Mouse (Mus musculus) kidney, adult 11 months (tissue): Measurements from ENCODE around the gene Glb1l.

Source experiments
- DNase-seq: peaks from one replicate; pipeline ENCODE4 v3.0.0; 2022

Gene Glb1l

DNA sequence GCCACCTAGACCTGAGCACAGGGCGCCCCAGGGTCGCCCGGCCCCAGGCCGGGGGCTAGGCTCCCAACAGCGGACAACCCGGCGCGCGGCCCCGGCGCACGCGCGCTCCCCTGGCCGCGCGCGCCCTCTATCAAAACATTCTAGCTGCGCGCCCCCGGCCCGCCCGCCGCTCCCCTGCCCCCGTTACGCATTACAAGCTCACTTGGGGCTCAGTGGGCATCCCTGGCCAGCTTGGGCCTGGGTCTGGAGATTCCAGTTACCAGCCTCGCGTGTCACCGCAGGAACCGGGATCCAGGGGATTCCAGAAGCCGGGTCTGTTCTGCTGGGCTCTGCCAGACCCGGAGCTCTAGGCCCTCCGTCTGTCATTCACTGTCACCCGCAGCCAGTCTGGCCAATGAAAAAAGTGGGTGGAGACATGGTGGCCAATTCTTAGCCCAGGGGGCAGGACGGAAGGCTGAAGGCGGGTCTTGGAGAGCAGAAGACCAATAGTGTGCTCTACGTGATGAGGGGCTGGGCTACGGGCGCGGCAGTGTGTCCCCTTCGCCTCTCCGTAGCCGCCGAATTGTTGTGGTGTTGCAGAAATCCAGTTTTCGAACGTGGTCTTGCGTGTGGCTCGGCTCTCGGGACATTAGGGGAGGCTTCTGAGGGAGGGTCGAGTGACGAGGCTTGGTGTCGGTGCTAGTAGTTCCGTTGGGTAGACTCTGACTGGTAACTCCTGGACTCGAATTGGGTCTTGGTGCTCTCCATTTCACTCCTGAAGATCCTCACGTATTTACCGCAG, 18.8 kb downstream of the Glb1l start, which contains the start of the genes Ankzf1 and Atg9a:
Ankzf1 (plus strand) TSS at position 530 of the 781 bp plus-strand sequence.
Atg9a (minus strand) TSS at position 575 of the 781 bp plus-strand sequence.
- DNase-seq: peak; percentile 99

GRCm38 (mm10) chr1:75191258-75191621, 19.4 kb downstream of the Glb1l start:
- no peak for DNase-seq

DNA sequence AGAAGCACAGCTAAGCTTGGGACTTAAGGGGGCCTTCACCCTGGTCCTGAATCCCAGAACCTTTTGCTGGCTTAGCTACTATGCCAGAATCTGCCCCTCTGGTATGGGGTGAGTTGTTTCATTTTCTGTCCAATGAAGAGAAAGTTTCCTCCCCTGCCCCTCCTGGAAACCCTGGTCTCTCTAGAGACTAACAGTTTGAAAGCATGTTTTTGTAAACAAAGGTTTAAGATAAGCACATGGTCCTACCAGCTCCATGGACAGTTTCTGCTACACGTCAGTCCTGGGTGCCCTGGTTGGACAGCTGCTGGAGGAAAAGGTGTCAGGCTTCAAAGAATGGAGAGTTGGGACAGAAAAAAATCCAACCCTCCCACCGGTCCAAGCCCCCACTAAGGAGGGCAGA, 20.0 kb downstream of the Glb1l start:
- no peak for DNase-seq

- DNase-seq: no peak
Measured at GRCm38 (mm10) chr1:75187914-75188483, 22.6 kb downstream of the Glb1l start.

DNA sequence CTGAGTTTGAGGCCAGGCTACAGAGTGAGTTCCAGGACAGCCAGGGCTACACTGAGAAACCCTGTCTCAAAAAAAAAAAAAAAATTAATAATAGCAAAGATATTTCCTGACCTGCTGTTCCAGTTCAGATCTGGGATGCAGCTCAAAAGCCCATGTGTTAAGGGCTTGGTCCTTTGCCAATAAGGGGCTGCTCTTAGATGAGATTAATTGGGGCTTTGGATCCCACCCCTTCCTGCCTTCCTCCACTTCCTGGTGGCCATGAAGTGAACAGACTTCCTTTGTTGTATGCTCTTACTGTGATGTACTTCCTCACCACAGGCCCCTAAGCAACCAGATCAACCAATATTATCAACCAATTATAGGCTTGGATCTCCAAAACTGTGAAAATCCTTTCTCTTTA, 23.5 kb downstream of the Glb1l start:
- DNase-seq: no peak

- DNase-seq: no peak
Measured at GRCm38 (mm10) chr1:75185495-75185894, 25.1 kb downstream of the Glb1l start.

DNA sequence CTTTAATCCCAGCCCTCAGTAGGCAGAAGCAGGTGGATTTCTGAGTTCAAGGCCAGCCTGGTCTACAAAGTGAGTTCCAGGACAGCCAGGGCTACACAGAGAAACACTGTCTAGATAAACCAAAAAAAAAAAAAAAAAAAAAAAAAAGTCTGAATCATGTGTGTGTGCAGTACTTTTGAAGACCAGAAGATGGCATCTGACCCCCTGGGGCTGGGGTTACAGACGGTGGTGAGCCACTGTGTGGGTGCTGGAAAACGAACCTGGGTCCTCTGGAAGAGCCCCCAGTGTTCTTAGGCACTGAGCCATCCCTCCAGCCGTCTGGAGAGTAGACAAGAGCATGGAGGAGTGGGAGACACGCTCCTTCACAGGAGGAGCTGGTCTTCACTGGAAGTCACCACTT, 28.5 kb downstream of the Glb1l start:
- DNase-seq: no peak

- DNase-seq: no peak
Measured at GRCm38 (mm10) chr1:75181377-75181870, 29.2 kb downstream of the Glb1l start.

DNA sequence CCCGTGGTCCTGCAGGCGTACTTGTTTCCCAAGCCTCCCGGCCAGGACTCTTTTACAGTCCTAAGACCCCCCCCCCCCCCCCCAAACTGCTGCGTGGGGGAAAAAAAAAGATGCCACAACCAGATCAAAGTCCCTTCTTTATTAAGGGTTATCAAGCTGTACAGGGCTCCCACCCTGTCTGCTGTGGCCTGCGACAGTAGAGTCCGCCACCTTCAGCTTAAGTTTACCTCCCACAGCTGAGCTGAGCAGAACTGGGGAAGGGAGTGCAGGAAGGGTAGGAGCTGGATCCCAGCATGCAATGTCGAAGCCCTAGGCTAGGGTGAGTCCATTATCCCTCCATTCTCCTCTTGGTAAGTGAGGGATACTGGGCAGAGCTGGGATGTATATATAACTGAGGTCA, 29.9 kb downstream of the Glb1l start:
- DNase-seq: no peak

- peak; percentile 94 for DNase-seq
Measured at GRCm38 (mm10) chr1:75180105-75180590, 30.5 kb downstream of the Glb1l start, which contains the start of gene Abcb6. Abcb6 (minus strand) TSS chr1:75180392.

- peak; percentile 68 for DNase-seq
Measured at GRCm38 (mm10) chr1:75179334-75180104, 31.1 kb downstream of the Glb1l start.

- DNase-seq: peak; percentile 98
Measured at GRCm38 (mm10) chr1:75168472-75169464, 41.8 kb downstream of the Glb1l start, which contains the start of gene Zfand2b. Zfand2b (plus strand) TSS chr1:75168646.

GRCm38 (mm10) chr1:75168093-75168471, 42.5 kb downstream of the Glb1l start:
- no peak for DNase-seq

- DNase-seq: no peak
Measured at GRCm38 (mm10) chr1:75160256-75160617, 50.4 kb downstream of the Glb1l start.

DNA sequence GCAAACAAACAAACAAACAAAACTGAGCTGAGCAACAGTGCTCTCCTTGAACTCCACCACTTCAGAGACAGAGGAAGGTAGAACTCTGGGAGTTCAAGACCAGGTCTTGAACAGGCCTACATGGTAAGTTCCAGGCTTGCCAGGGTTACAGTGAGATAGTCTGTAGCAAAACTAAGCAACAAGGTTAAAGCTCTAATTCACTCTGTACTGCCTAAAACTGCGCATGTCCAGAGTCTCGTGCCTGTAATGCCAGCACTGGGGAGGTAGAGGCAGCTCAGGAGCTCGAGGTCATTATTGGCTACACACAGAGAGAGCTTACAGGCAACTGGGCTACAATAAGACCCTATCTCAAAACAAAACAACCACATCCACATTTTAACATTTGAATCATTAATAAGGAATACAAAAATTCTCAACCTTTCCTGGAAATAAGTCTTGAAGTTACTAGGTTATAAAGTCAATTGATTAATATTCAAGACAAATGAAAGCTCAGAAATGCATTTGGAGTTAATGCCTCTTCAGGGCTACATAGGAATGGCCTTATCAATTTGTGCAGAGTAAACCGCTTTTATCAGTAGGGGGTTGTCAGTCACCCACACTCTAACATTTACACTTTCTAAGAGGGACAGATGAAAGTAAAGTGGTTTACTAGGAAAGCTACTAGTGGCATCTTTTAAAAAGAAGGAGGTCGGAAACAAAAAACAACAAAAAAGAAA, 50.9 kb downstream of the Glb1l start:
- no peak for DNase-seq

DNA sequence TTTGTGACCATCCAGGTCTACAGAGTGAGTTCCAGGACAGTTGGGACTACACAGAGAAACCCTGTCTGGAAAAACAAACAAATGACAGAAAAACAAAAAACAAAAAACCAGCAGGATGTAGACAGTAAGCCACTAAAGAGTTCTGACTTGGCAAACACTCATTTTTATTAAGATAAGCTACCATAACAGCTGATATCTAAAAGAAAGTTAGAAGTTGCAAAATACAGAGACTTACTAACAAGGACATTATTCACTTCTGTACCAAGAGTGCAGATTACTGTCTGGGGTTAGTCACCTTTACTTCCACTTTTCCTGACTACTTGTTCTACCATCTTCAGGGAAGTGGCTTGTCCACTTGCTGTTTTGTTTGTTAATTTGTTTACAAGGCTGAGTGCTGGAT, 51.6 kb downstream of the Glb1l start:
- DNase-seq: no peak

- no peak for DNase-seq
Measured at GRCm38 (mm10) chr1:75155837-75156236, 54.8 kb downstream of the Glb1l start.

GRCm38 (mm10) chr1:75148727-75149126, 61.9 kb downstream of the Glb1l start:
- DNase-seq: no peak
